Mouse (Mus musculus) G1E (cell line): ENCODE measurements around the gene Gm8005. TPM values are rescaled to one million over a fixed set of nuclear protein-coding genes. Genes with fewer than 3 reads are reported as not detected.
"Not testable (repeated sequence)": the region's sequence is repeated elsewhere in the genome, so short reads cannot be mapped to it uniquely, and the experiment has no call there.

ENCODE experiments used
- ATAC-seq: 2 replicates; pipeline ENCODE4 v1.8.0; 2016; ENCODE audit warnings: mild to moderate bottlenecking; ENCODE audit not compliant: insufficient number of reproducible peaks, poor library complexity, low FRiP score, severe bottlenecking; ENCODE audit errors: extremely low read depth
- DNase-seq: peaks from one replicate; pipeline ENCODE4 v3.0.0; 2012; ENCODE audit warnings: low spot score
- H3K27me3 ChIP-seq: 2 replicates; pipeline ENCODE4 v1.6.1; 2012; ENCODE audit warnings: mild to moderate bottlenecking, low read length, inconsistent platforms; ENCODE audit not compliant: insufficient read depth
- H3K36me3 ChIP-seq: replicated peaks from 2 replicates; pipeline ENCODE3; 2012; ENCODE audit warnings: mild to moderate bottlenecking, inconsistent platforms
- H3K4me1 ChIP-seq: 2 replicates; pipeline ENCODE4 v1.6.1; 2012; ENCODE audit warnings: low read depth, low read length, inconsistent platforms, mixed read lengths; ENCODE audit not compliant: insufficient read depth
- H3K4me3 ChIP-seq: 2 replicates; pipeline ENCODE4 v1.5.1; 2012; ENCODE audit warnings: low read depth, mild to moderate bottlenecking, inconsistent platforms, low read length, moderate library complexity, mixed read lengths
- H3K9me3 ChIP-seq: replicated peaks from 2 replicates; pipeline ENCODE4 v1.6.1; 2012; ENCODE audit warnings: inconsistent platforms
- polyA plus RNA-seq: library from polyadenylated mRNA; stranded (reverse); fragments of >175 nt; gene quantifications from 2 replicates; pipeline ENCODE4 v1.2.3, GENCODE M21; 2012
- total RNA-seq, 2 experiments: library from RNA; stranded (forward) in 1 of 2; stranded (reverse) in 1 of 2; fragments of 200-1000 nt in 1 of 2; fragments of >200 nt in 1 of 2; fragmentation: Nextera tagmentation in 1 of 2; gene quantifications; 2 replicates each; pipeline ENCODE4 v1.2.3; 2014 to 2017

The Gm8005 gene
- total RNA-seq (2014; fragmentation: Nextera tagmentation), result not detected in 2 replicates
- not detected in 2 replicates for total RNA-seq (2017)
- not detected in 2 replicates for polyA plus RNA-seq

- H3K36me3 ChIP-seq, H3K9me3 ChIP-seq, H3K4me1 ChIP-seq, H3K27me3 ChIP-seq, DNase-seq, H3K4me3 ChIP-seq, ATAC-seq: not testable (repeated sequence)
Measured at GRCm38 (mm10) chr14:42439573-42439972, at the start of gene Gm8005. Gm8005 (minus strand) TSS chr14:42439673.

- H3K27me3 ChIP-seq, H3K36me3 ChIP-seq, DNase-seq, H3K9me3 ChIP-seq, H3K4me3 ChIP-seq, ATAC-seq, H3K4me1 ChIP-seq: not testable (repeated sequence)
Measured at GRCm38 (mm10) chr14:42463581-42463980, 24.1 kb upstream of the Gm8005 start, which contains the start of gene Gm8011. Gm8011 (plus strand) TSS chr14:42463881.

Other genes with a start within 250 kb of the Gm8005 start
- gene Gm3573, start 248.9 kb downstream of the Gm8005 start, total RNA-seq (2014; fragmentation: Nextera tagmentation), result not detected in 2 replicates
- not detected in 2 replicates for gene Gm3573, start 248.9 kb downstream of the Gm8005 start, total RNA-seq (2017)
- gene Gm3573, start 248.9 kb downstream of the Gm8005 start, polyA plus RNA-seq, result not detected in 2 replicates
- not detected in 2 replicates for gene Gm17026, start 179.6 kb downstream of the Gm8005 start, total RNA-seq (2014; fragmentation: Nextera tagmentation)
- not detected in 2 replicates for gene Gm17026, start 179.6 kb downstream of the Gm8005 start, total RNA-seq (2017)
- not detected in 2 replicates for gene Gm17026, start 179.6 kb downstream of the Gm8005 start, polyA plus RNA-seq
- gene Gm9611, start 142.3 kb downstream of the Gm8005 start, total RNA-seq (2014; fragmentation: Nextera tagmentation), result not detected in 2 replicates
- gene Gm9611, start 142.3 kb downstream of the Gm8005 start, total RNA-seq (2017), result not detected in 2 replicates
- gene Gm9611, start 142.3 kb downstream of the Gm8005 start, polyA plus RNA-seq, result not detected in 2 replicates
- 2.8 and 3.9 TPM in 2 replicates for gene Gm7995, start 129.5 kb downstream of the Gm8005 start, total RNA-seq (2014; fragmentation: Nextera tagmentation)
- 0.52 and 1.9 TPM in 2 replicates for gene Gm7995, start 129.5 kb downstream of the Gm8005 start, total RNA-seq (2017)
- gene Gm7995, start 129.5 kb downstream of the Gm8005 start, polyA plus RNA-seq, result not detected in 2 replicates
- not detected in 2 replicates for gene Gm8011, start 24.2 kb upstream of the Gm8005 start, total RNA-seq (2014; fragmentation: Nextera tagmentation)
- not detected in 2 replicates for gene Gm8011, start 24.2 kb upstream of the Gm8005 start, total RNA-seq (2017)
- not detected in 2 replicates for gene Gm8011, start 24.2 kb upstream of the Gm8005 start, polyA plus RNA-seq
- gene Gm8020, start 62.7 kb upstream of the Gm8005 start, total RNA-seq (2014; fragmentation: Nextera tagmentation), result not detected in 2 replicates
- gene Gm8020, start 62.7 kb upstream of the Gm8005 start, total RNA-seq (2017), result 0.11 and 0.17 TPM in 2 replicates
- gene Gm8020, start 62.7 kb upstream of the Gm8005 start, polyA plus RNA-seq, result not detected in 2 replicates
- not detected in 2 replicates for gene Gm8024, start 84.6 kb upstream of the Gm8005 start, total RNA-seq (2014; fragmentation: Nextera tagmentation)
- gene Gm8024, start 84.6 kb upstream of the Gm8005 start, total RNA-seq (2017), result 0.35 TPM in 1 of 2 replicates, not detected in the other
- gene Gm8024, start 84.6 kb upstream of the Gm8005 start, polyA plus RNA-seq, result not detected in 2 replicates
- gene Gm17124, start 160.2 kb upstream of the Gm8005 start, total RNA-seq (2014; fragmentation: Nextera tagmentation), result not detected in 2 replicates
- gene Gm17124, start 160.2 kb upstream of the Gm8005 start, total RNA-seq (2017), result not detected in 2 replicates
- not detected in 2 replicates for gene Gm17124, start 160.2 kb upstream of the Gm8005 start, polyA plus RNA-seq
- not detected in 2 replicates for gene Gm3633, start 202.2 kb upstream of the Gm8005 start, total RNA-seq (2014; fragmentation: Nextera tagmentation)
- not detected in 2 replicates for gene Gm3633, start 202.2 kb upstream of the Gm8005 start, total RNA-seq (2017)
- gene Gm3633, start 202.2 kb upstream of the Gm8005 start, polyA plus RNA-seq, result not detected in 2 replicates
- gene Gm10378, start 216.3 kb upstream of the Gm8005 start, total RNA-seq (2014; fragmentation: Nextera tagmentation), result not detected in 2 replicates
- 0.52 TPM in 1 of 2 replicates, not detected in the other for gene Gm10378, start 216.3 kb upstream of the Gm8005 start, total RNA-seq (2017)
- not detected in 2 replicates for gene Gm10378, start 216.3 kb upstream of the Gm8005 start, polyA plus RNA-seq